Mouse (Mus musculus) skeletal muscle tissue, postnatal 0 days (tissue): ENCODE results near the gene Mef2d. TPM values are rescaled to one million over a fixed set of nuclear protein-coding genes. Genes with fewer than 3 reads are reported as not detected.

Experiments used
- microRNA-seq, 2 experiments: library from miRNA; unstranded; fragments of <30 nt; microRNA quantifications; one replicate each; pipeline ENCODE4; 2016
- polyA plus RNA-seq: library from polyadenylated mRNA; unstranded; fragments of >200 nt; fragmentation: Nextera tagmentation; extraction: Ambion mirVana; gene quantifications from 2 replicates; pipeline ENCODE4 v1.2.1, GENCODE M21; 2015

Gene Mef2d
- polyA plus RNA-seq = 63.1 and 70.4 TPM in 2 replicates

GRCm38 (mm10) chr3:88141787-88142523, at the start of gene Mef2d:
Gene Mef2d, plus strand, starts transcription at chr3:88142372.

Small RNA genes within 50 kb of the gene (microRNA-seq; reads per million reads assigned to microRNA genes)
- gene Gm25641 = 0 reads per million in 2 experiments
- gene Mir3093 = 0 reads per million in 2 experiments
- 0 reads per million in 2 experiments for gene Mir9-1

Other genes starting within 250 kb of the Mef2d start
- gene Hdgf, start 236.1 kb upstream of the Mef2d start, polyA plus RNA-seq = 113 and 133 TPM in 2 replicates
- 51.0 and 60.6 TPM in 2 replicates for gene Mrpl24, start 222.9 kb upstream of the Mef2d start, polyA plus RNA-seq
- 16.7 and 16.8 TPM in 2 replicates for gene Isg20l2, start 212.1 kb upstream of the Mef2d start, polyA plus RNA-seq
- gene Rrnad1, start 211.7 kb upstream of the Mef2d start, polyA plus RNA-seq = 7.5 and 8.2 TPM in 2 replicates
- gene Crabp2, start 193.7 kb upstream of the Mef2d start, polyA plus RNA-seq = 0.85 and 3.3 TPM in 2 replicates
- 74.2 and 79.3 TPM in 2 replicates for gene Nes, start 171.3 kb upstream of the Mef2d start, polyA plus RNA-seq
- gene Bcan, start 142.1 kb upstream of the Mef2d start, polyA plus RNA-seq = 0.21 TPM in 1 of 2 replicates, not detected in the other
- 0.08 and 0.13 TPM in 2 replicates for gene Hapln2, start 114.8 kb upstream of the Mef2d start, polyA plus RNA-seq
- gene Gpatch4, start 99.3 kb upstream of the Mef2d start, polyA plus RNA-seq = 15.9 and 16.7 TPM in 2 replicates
- gene Naxe, start 83.9 kb upstream of the Mef2d start, polyA plus RNA-seq = 106 and 125 TPM in 2 replicates
- not detected in 2 replicates for gene Ttc24, start 64.1 kb upstream of the Mef2d start, polyA plus RNA-seq
- 5.1 and 5.8 TPM in 2 replicates for gene Iqgap3, start 60.4 kb upstream of the Mef2d start, polyA plus RNA-seq
- gene Rhbg, start 112.3 kb downstream of the Mef2d start, polyA plus RNA-seq = 1.3 TPM in 1 of 2 replicates, not detected in the other
- gene Gm38392, start 144.8 kb downstream of the Mef2d start, polyA plus RNA-seq = 0.13 TPM in 1 of 2 replicates, not detected in the other
- 15.6 and 19.1 TPM in 2 replicates for gene Tsacc, start 154.6 kb downstream of the Mef2d start, polyA plus RNA-seq
- 249 and 260 TPM in 2 replicates for gene Cct3, start 154.7 kb downstream of the Mef2d start, polyA plus RNA-seq
- 94.0 and 119 TPM in 2 replicates for gene Glmp, start 182.7 kb downstream of the Mef2d start, polyA plus RNA-seq
- 1.2 and 2.7 TPM in 2 replicates for gene Tmem79, start 193.8 kb downstream of the Mef2d start, polyA plus RNA-seq
- gene Smg5, start 193.9 kb downstream of the Mef2d start, polyA plus RNA-seq = 20.1 and 21.9 TPM in 2 replicates
- gene Paqr6, start 222.2 kb downstream of the Mef2d start, polyA plus RNA-seq = 2.0 and 2.7 TPM in 2 replicates
- not detected in 2 replicates for gene Bglap3, start 230.4 kb downstream of the Mef2d start, polyA plus RNA-seq
- gene Bglap2, start 236.3 kb downstream of the Mef2d start, polyA plus RNA-seq = not detected in 2 replicates
- not detected in 2 replicates for gene Bglap, start 242.1 kb downstream of the Mef2d start, polyA plus RNA-seq